Mouse (Mus musculus): Measurements from ENCODE around the gene Fbxw2.
"Not testable (repeated sequence)": the region's sequence is repeated elsewhere in the genome, so short reads cannot be mapped to it uniquely, and the experiment has no call there.

Fbxw2 gene

GRCm38 (mm10) chr2:34825827-34826459 lies at the start of gene Fbxw2:
Gene Fbxw2, minus strand, starts transcription at chr2:34826311.
- peak; percentile 84 to 92 for DNase-seq (ENCODE audit: low spot score in 2 of 2)

DNA sequence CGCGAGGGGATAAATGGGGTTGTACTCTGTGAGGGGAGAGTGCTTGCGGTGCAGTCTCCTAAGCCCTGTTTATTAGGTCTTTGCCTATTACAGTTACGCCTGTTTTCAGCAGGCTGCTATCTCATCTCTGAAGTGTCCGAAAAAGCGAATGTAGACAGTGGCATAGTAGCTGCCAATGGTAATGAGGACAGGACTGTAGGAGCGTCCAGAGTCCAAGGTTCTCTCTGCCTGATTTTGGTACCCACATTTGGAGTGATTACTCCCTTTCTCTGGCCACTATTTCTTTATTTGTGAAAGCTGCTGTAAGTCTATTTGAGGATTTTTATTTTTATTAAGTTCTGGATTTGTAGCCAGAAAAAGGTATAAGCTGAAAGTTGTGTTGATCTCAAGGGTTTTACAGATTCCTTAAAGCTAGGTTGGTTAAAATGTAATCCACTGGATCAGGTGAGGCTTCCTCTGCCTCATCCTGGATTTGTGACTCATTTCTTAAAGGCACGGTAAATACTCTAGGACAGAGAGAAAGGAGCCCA lies 48.8 kb upstream of the Fbxw2 start, which contains the start of gene Psmd5:
Gene Psmd5 (minus strand): TSS at position 153 of the 530 bp plus-strand sequence.
- no peak for DNase-seq (ENCODE audit: low spot score in 2 of 2)

DNA sequence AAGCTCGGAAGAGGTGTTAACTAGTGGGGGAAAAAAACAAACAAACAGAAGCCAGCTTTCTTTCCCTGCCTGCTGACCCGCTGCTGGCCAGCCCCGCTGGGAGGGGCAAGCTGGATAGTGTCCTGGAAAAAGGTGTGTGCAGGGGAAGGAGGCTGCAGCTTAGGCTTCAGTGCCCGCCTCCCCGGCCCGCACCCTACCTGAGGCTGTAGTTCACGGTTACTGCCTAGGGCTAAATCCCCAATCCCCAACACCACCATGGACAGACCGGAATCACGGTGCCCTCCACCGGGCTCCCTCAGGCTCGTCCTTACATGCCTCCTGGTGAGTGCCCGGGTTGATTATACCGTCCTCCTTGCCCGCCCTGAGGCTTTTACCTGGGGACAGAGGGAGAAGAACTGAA lies 48.2 kb upstream of the Fbxw2 start, which contains the start of gene Cutal:
Gene Cutal (plus strand): TSS at position 126 of the 400 bp plus-strand sequence.
- DNase-seq (ENCODE audit: low spot score in 2 of 2) = peak; percentile 23 to 42

DNA sequence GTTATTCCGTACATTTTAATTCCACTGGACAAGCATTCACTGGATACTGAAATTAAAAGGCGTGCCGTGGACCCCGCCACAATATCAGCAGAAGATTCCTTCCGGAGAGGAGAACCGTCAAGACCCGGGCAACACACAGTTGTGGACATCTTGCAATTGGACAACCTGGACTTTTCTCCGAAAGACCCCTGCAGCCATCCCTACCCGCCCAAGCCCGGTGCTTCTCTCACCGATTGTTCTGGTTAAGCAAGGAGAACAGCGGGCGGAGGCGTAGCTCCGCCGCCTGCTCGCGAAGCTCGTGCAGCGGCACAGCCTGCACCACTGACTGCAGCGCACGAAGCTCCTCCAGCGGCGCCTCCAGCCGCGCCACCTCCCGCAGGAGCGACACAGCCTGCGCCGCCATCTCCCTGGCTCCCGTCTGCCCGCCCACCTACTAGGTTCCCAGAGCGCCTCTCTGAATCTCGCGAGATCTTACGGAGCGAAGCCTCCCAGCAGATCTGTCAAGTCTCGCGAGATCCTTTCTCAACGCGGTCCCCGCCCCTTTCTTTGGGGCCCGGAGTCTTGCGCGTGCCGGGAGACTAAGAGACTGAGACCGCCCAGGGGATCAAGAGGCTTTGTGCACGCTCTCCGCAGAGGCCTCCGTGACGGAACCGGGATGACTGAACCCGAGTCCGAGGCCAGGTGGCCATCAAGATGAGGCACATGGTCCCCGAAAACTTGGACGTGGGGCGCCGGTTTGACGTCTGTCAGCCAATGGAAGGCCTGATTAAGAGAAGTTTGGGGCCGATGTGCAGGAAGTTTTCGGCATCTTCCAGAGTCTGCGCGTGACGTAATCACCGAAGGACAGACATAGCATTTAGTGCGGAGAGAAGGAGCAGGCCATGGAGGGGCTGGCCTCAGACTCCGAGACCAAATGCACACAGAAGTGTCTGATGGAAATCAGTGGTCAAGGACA lies 44.7 kb upstream of the Fbxw2 start:
- DNase-seq (ENCODE audit: low spot score in 2 of 2) = peak; percentile 88 to 93

DNA sequence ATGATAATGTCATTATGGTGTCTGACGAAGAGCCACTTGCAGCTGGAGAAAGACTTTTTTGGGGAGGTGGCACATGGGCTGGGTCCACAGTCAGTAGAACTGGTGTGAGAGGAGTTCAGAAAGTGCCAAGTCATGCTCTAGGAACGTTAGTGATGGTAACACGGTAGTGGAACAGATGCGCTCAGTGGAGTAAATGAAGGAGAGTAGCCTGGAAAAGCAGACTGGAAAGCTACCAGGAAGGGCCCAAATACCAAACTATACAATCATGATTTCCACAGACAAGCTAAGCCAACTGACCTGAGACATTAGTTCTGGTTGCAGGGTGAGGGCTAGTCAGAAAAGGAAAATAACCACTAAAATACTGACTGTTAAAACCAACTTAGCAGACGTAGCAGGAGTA lies 43.6 kb upstream of the Fbxw2 start:
- DNase-seq (ENCODE audit: low spot score in 2 of 2) = no peak

GRCm38 (mm10) chr2:34857728-34858127 lies 31.6 kb upstream of the Fbxw2 start:
- DNase-seq (ENCODE audit: low spot score in 2 of 2) = no peak

- no peak for DNase-seq (ENCODE audit: low spot score in 2 of 2)
Measured at GRCm38 (mm10) chr2:34855265-34855664, 29.2 kb upstream of the Fbxw2 start.

GRCm38 (mm10) chr2:34847702-34848101 lies 21.6 kb upstream of the Fbxw2 start:
- no peak for DNase-seq (ENCODE audit: low spot score in 2 of 2)

- DNase-seq (ENCODE audit: low spot score in 2 of 2) = peak in 1 of 2 experiments; percentile 72
Measured at GRCm38 (mm10) chr2:34843211-34843939, 17.3 kb upstream of the Fbxw2 start.

- no peak for DNase-seq (ENCODE audit: low spot score in 2 of 2)
Measured at GRCm38 (mm10) chr2:34841706-34842105, 15.6 kb upstream of the Fbxw2 start.

DNA sequence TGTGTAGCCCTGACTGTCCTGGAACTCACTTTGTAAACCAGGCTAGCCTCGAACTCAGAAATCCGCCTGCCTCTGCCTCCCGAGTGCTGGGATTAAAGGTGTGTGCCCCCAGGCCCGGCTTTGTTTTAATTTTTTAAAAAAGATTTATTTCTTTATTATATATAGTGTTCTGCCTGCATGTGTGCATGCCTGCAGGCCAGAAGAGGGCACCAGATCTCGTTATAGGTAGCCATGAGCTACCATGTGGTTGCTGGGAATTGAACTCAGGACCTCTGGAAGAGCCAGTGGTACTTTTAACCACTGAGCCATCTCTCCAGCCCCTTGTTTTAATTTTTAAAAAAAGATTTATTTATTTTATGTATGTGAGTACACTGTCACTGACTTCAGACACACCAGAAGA lies 14.0 kb upstream of the Fbxw2 start:
- DNase-seq (ENCODE audit: low spot score in 2 of 2) = not testable (repeated sequence)

- DNase-seq (ENCODE audit: low spot score in 2 of 2) = no peak
Measured at GRCm38 (mm10) chr2:34835669-34836068, 9.6 kb upstream of the Fbxw2 start.

DNA sequence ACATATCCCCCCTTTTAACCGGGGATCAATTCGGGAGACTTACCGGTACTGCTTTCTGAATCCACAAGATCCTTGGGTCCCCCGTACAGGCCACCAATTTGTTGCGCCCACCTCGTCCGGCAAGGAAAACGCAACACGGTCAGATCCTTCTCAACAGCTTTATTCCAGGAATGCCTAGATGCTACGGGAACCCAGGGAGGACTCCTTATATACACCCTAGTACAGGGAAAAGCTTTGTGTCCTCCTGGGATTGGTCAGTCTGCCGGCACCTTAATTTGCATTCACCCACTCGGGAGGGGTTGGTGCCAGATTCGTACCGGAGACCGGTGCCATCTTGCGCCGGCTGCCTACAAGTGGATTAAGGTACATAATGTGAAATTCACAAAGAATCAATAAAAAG lies 7.5 kb upstream of the Fbxw2 start:
- DNase-seq (ENCODE audit: low spot score in 2 of 2) = no peak

DNA sequence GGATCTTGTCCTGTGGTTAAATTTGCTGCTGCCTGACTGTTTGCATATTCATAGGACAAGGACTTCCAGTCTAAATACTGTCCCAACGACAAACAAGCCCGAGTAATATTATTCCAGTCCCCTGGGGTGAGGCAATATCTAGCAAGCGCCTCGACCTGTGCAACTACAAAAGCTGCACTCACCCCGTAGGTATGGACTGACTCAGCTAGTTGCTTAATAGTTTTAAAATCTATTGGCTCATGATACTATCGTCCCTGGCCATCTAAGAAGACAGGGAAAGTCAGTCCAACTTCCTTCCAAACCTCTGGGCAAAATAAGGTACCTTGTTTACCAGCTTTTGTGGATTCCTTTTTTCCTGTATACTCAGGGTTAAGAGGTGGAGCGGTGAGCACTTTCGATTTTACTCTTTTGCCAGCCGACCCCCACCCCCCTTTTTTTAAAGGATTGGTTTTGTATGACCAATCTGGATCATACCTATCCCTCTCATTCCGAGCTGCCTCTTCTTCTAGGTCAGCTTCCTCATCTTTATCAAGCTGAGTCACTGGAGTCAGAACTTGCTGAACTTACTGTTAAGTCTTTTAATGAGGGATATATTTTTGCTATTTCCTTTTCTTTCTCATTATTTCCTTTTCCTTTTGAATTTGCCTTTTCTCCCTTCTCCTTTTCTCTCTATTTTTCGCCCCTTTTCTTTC lies 6.8 kb upstream of the Fbxw2 start, which contains the start of gene Gm34653:
Gene Gm34653 (plus strand): TSS at position 242 of the 692 bp plus-strand sequence.
- DNase-seq (ENCODE audit: low spot score in 2 of 2) = not testable (repeated sequence)

DNA sequence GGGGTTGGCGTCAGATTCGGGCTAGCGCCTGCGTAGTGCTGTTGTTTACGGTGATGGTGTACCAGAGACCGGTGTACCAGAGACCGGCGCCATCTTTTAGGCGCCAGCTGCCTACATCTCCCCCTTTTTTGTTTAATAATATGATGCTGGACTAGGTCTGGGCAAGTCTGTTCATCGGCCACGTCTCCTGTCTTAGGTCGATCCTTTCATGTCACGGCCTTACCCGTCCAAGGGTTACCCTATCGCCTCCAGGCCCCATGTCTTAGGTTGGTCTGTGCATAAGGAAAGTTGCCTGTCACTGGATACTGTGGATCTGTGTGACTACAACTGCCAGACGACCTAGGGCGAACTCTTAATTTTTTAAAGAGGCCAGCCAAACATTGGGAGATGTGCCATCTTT lies 4.0 kb upstream of the Fbxw2 start:
- DNase-seq (ENCODE audit: low spot score in 2 of 2) = not testable (repeated sequence)

DNA sequence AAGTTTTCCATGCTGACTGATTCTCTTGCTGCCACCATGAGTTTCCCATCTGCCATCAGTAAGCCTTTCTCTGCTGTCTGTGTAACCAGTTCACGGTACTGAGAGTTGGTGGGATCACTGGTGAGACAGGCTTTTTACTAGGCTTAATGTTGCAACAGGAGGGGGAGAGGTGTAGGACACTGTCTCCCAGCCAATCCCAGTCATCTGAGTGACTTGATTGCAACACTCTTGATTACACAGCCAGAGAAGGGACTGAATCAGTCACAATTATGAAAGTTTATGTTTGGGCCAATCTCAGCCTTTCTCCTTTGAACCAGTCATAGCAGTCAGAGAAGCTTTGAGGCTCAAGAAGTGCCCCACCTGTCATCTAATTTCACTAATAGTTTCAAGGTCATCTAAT lies 1.9 kb upstream of the Fbxw2 start:
- DNase-seq (ENCODE audit: low spot score in 2 of 2) = peak in 1 of 2 experiments; percentile 28

DNA sequence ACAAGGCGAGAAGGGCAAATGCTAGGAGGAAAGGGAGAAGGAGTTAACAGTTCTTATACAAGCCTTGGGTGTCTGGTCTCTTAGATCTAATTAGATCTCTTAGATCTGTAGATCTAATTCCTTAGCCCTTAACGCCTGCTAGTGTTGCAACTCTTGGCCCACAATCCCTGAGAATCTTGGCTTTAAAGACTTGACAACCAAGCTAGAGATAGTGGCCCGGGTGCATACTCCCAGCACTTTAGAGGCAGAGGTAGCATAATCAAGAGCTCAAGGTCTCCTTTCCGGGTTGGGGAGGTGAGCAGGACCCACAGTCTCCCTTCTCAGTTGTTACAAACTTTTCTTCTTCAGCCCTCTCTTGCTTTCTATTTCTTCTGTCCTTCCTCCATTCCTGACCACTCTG lies 1.5 kb upstream of the Fbxw2 start:
- DNase-seq (ENCODE audit: low spot score in 2 of 2) = no peak

DNA sequence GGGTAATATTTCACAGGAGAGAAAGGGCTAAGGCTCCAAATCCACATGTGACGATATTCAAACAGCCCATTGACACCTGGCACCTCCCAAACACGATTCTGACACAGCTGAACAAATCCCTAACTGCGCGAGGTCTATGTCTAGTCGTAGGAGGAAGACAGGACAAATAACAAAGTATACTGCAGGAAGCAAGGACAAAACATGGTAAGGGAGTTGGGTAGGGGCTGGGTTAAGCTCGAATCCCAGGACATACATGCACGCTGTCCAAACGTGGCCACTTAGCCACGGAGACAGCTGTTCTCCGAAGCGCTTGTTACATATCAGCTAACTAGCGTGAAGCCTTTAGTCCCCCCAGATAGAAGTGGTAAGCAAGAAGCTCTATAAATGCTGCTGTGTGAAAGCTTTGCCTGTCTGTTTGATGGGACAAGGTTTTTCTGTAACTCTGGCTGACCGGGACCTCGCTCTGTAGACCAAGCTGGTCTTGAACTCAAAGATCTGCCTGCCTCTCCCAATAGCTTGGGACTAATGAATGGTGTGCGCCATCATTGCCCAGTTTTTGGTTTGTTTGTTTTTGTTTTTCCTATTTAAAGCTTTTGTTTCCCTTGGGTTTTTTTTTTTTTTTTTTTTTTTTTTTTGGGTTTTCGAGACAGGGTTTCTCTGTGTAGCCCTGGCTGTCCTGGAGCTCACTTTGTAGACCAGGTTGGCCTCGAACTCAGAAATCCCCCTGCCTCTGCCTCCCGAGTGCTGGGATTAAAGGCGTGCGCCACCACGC lies 535 bp upstream of the Fbxw2 start:
- DNase-seq (ENCODE audit: low spot score in 2 of 2) = no peak

DNA sequence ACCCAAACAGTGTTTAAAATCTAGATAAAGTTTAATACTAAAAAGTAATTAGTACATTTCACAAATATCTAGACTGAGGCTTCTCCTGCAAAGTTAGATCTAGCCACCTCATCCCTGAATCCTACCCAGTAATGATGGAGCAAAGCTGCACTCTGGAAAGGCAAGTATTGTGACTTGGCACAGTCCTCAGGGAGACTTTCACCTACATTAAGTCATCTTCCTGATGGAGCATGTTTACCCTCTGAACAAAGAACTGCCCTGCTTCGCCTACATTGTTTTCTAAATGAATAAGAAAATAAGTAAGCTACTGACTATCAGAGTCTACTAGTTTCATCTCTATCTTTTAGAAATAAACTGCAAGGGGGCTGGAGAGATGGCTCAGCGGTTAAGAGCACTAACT lies 7.6 kb downstream of the Fbxw2 start:
- no peak for DNase-seq (ENCODE audit: low spot score in 2 of 2)

GRCm38 (mm10) chr2:34815893-34816292 lies 10.2 kb downstream of the Fbxw2 start:
- not testable (repeated sequence) for DNase-seq (ENCODE audit: low spot score in 2 of 2)
